Mouse (Mus musculus) kidney, embryonic 16.5 days (tissue): ENCODE measurements around the gene Ninj2. TPM values are rescaled to one million over a fixed set of nuclear protein-coding genes. Genes with fewer than 3 reads are reported as not detected.

Experiments used
- ATAC-seq: fragments of 200-750 bp; cut with Nextera tagmentation; 2 replicates; pipeline ENCODE4 v1.8.0; 2017; ENCODE audit warnings: moderate TSS enrichment; ENCODE audit not compliant: low FRiP score, low TSS enrichment
- H3K27ac ChIP-seq: fragments of 300-500 bp; sonication (generic); 2 replicates; pipeline ENCODE4 v1.5.1; 2014; ENCODE audit warnings: low read length
- H3K27me3 ChIP-seq: fragments of 300-500 bp; sonication (generic); 2 replicates; pipeline ENCODE4 v1.6.1; 2014; ENCODE audit warnings: low read length, control low read depth, mixed read lengths; ENCODE audit not compliant: insufficient read depth
- H3K36me3 ChIP-seq: fragments of 300-500 bp; sonication (generic); 2 replicates; pipeline ENCODE4 v1.6.1; 2014; ENCODE audit warnings: low read length, control low read depth, mixed read lengths; ENCODE audit not compliant: insufficient read depth
- H3K4me1 ChIP-seq: fragments of 300-500 bp; sonication (generic); 2 replicates; pipeline ENCODE4 v1.6.1; 2014; ENCODE audit warnings: low read length, control low read depth, mixed read lengths; ENCODE audit not compliant: insufficient read depth
- H3K4me2 ChIP-seq: fragments of 300-500 bp; sonication (generic); replicated peaks from 2 replicates; pipeline ENCODE4 v1.6.1; 2014; ENCODE audit warnings: low read depth, low read length
- H3K4me3 ChIP-seq: fragments of 300-500 bp; sonication (generic); 2 replicates; pipeline ENCODE4 v1.5.1; 2014; ENCODE audit warnings: mild to moderate bottlenecking, low read length
- H3K9ac ChIP-seq: fragments of 300-500 bp; sonication (generic); replicated peaks from 2 replicates; pipeline ENCODE4 v1.6.1; 2014; ENCODE audit warnings: low read length
- H3K9me3 ChIP-seq: fragments of 300-500 bp; sonication (generic); 2 replicates; pipeline ENCODE4 v1.6.1; 2016; ENCODE audit warnings: low read length, control low read depth
- WGBS: fragments of 180-500 bp; shearing (Covaris S2); extraction: QIAGEN DNeasy Blood & Tissue Kit; methylation state at CpG from one replicate; pipeline ENCODE4 v1.1.7; 2014; 5-methylcytosine and 5-hydroxymethylcytosine counted together
- polyA plus RNA-seq: library from polyadenylated mRNA; unstranded; fragments of >200 nt; fragmentation: Nextera tagmentation; extraction: Ambion mirVana; gene quantifications from 2 replicates; pipeline ENCODE4 v1.2.1, GENCODE M21; 2015

Ninj2 gene
- polyA plus RNA-seq, 1 experiment from 2014 or later = 0.19 TPM

- Histone ChIP-seq H3K27ac (no peak overlapping the region), H3K27me3 (no peaks in the 10 kb centered on the region), H3K9me3 (no peaks in the 10 kb centered on the region), H3K36me3 (no peaks in the 10 kb centered on the region), H3K4me2 (no peak overlapping the region), H3K4me3 (no peak overlapping the region), H3K9ac (no peak overlapping the region), H3K4me1 (peaks cover 10% of the 10 kb centered on the region)
- WGBS = 72% methylated on average over 5 of the region's 5 CpGs
- no peak for ATAC-seq
Measured at GRCm38 (mm10) chr6:120206586-120206985, 113.4 kb downstream of the Ninj2 start.

GRCm38 (mm10) chr6:120211536-120211935, 118.4 kb downstream of the Ninj2 start:
- WGBS = 77% methylated on average over 6 of the region's 6 CpGs
- no peaks in the 10 kb centered on the region for H3K27me3 ChIP-seq
- ATAC-seq = no peak
- H3K27ac ChIP-seq = no peak overlapping the region
- no peak overlapping the region for H3K4me2 ChIP-seq
- H3K9me3 ChIP-seq = no peaks in the 10 kb centered on the region
- no peaks in the 10 kb centered on the region for H3K4me1 ChIP-seq
- H3K9ac ChIP-seq = no peak overlapping the region
- no peak overlapping the region for H3K4me3 ChIP-seq
- H3K36me3 ChIP-seq = no peaks in the 10 kb centered on the region

- no peaks in the 10 kb centered on the region for H3K4me1 ChIP-seq
- H3K4me3 ChIP-seq = no peak overlapping the region
- no peaks in the 10 kb centered on the region for H3K27me3 ChIP-seq
- H3K36me3 ChIP-seq = no peaks in the 10 kb centered on the region
- H3K27ac ChIP-seq = no peak overlapping the region
- H3K9me3 ChIP-seq = no peaks in the 10 kb centered on the region
- no peak overlapping the region for H3K9ac ChIP-seq
- H3K4me2 ChIP-seq = no peak overlapping the region
- ATAC-seq = no peak
- WGBS = 92% methylated on average over 1 of the region's 1 CpGs
Measured at GRCm38 (mm10) chr6:120216702-120217101, 123.6 kb downstream of the Ninj2 start.

GRCm38 (mm10) chr6:120219281-120219680, 126.1 kb downstream of the Ninj2 start:
- Histone ChIP-seq H3K36me3 (no peaks in the 10 kb centered on the region), H3K4me3 (no peak overlapping the region), H3K27me3 (no peaks in the 10 kb centered on the region), H3K4me2 (no peak overlapping the region), H3K9me3 (no peaks in the 10 kb centered on the region), H3K27ac (no peak overlapping the region), H3K9ac (no peak overlapping the region), H3K4me1 (no peaks in the 10 kb centered on the region)
- no peak for ATAC-seq
- WGBS = 85% methylated on average over 2 of the region's 2 CpGs

GRCm38 (mm10) chr6:120222669-120223068, 129.5 kb downstream of the Ninj2 start:
- H3K4me2 ChIP-seq = no peak overlapping the region
- H3K36me3 ChIP-seq = no peaks in the 10 kb centered on the region
- H3K4me1 ChIP-seq = peaks cover 10% of the 10 kb centered on the region
- no peaks in the 10 kb centered on the region for H3K9me3 ChIP-seq
- H3K27ac ChIP-seq = no peak overlapping the region
- WGBS = 17% methylated on average over 6 of the region's 6 CpGs
- peak; percentile 61 for ATAC-seq
- H3K27me3 ChIP-seq = no peaks in the 10 kb centered on the region
- no peak overlapping the region for H3K9ac ChIP-seq
- no peak overlapping the region for H3K4me3 ChIP-seq

GRCm38 (mm10) chr6:120225355-120225754, 132.2 kb downstream of the Ninj2 start:
- H3K36me3 ChIP-seq = no peaks in the 10 kb centered on the region
- no peaks in the 10 kb centered on the region for H3K27me3 ChIP-seq
- peaks cover 10% of the 10 kb centered on the region for H3K4me1 ChIP-seq
- 0 out of 2 replicates have a peak overlapping the region, but pooled peaks have one; percentile 6 for H3K9ac ChIP-seq
- no peak overlapping the region for H3K27ac ChIP-seq
- H3K4me2 ChIP-seq = no peak overlapping the region
- 62% methylated on average over 6 of the region's 6 CpGs for WGBS
- no peak for ATAC-seq
- H3K9me3 ChIP-seq = no peaks in the 10 kb centered on the region
- no peak overlapping the region for H3K4me3 ChIP-seq

- H3K4me2 ChIP-seq = no peak overlapping the region
- H3K27ac ChIP-seq = no peak overlapping the region
- no peak overlapping the region for H3K4me3 ChIP-seq
- H3K9me3 ChIP-seq = no peaks in the 10 kb centered on the region
- ATAC-seq = no peak
- no peak overlapping the region for H3K9ac ChIP-seq
- H3K36me3 ChIP-seq = no peaks in the 10 kb centered on the region
- H3K4me1 ChIP-seq = peaks cover 10% of the 10 kb centered on the region
- no peaks in the 10 kb centered on the region for H3K27me3 ChIP-seq
- 79% methylated on average over 7 of the region's 7 CpGs for WGBS
Measured at GRCm38 (mm10) chr6:120227068-120227467, 133.9 kb downstream of the Ninj2 start.

- Histone ChIP-seq H3K36me3 (no peaks in the 10 kb centered on the region), H3K4me1 (peaks cover 16% of the 10 kb centered on the region), H3K27ac (no peak overlapping the region), H3K27me3 (no peaks in the 10 kb centered on the region), H3K4me3 (no peak overlapping the region), H3K4me2 (no peak overlapping the region), H3K9ac (no peak overlapping the region), H3K9me3 (no peaks in the 10 kb centered on the region)
- no peak for ATAC-seq
- 54% methylated on average over 7 of the region's 7 CpGs for WGBS
Measured at GRCm38 (mm10) chr6:120229806-120230205, 136.7 kb downstream of the Ninj2 start.

- H3K36me3 ChIP-seq = no peaks in the 10 kb centered on the region
- H3K9me3 ChIP-seq = no peaks in the 10 kb centered on the region
- WGBS = 11% methylated on average over 1 of the region's 1 CpGs
- H3K9ac ChIP-seq = no peak overlapping the region
- no peak overlapping the region for H3K4me2 ChIP-seq
- no peak for ATAC-seq
- H3K27me3 ChIP-seq = no peaks in the 10 kb centered on the region
- no peak overlapping the region for H3K27ac ChIP-seq
- peaks cover 16% of the 10 kb centered on the region for H3K4me1 ChIP-seq
- H3K4me3 ChIP-seq = no peak overlapping the region
Measured at GRCm38 (mm10) chr6:120230441-120230840, 137.3 kb downstream of the Ninj2 start.

GRCm38 (mm10) chr6:120232885-120233284, 139.7 kb downstream of the Ninj2 start:
- Histone ChIP-seq H3K4me2 (no peak overlapping the region), H3K9ac (no peak overlapping the region), H3K36me3 (no peaks in the 10 kb centered on the region), H3K9me3 (no peaks in the 10 kb centered on the region), H3K4me1 (peaks cover 18% of the 10 kb centered on the region), H3K27ac (no peak overlapping the region), H3K27me3 (no peaks in the 10 kb centered on the region), H3K4me3 (no peak overlapping the region)
- WGBS = 80% methylated on average over 6 of the region's 6 CpGs
- no peak for ATAC-seq
